Mouse (Mus musculus): ENCODE measurements around the gene Gm49366. TPM values are rescaled to one million over a fixed set of nuclear protein-coding genes. Genes with fewer than 3 reads are reported as not detected.
"Not testable (repeated sequence)": the region's sequence is repeated elsewhere in the genome, so short reads cannot be mapped to it uniquely, and the experiment has no call there.

Gm49366 gene
- total RNA-seq, 2 experiments from 2014 or later = not detected

GRCm38 (mm10) chr12:84071696-84072095 is 33.0 kb downstream of the Gm49366 start:
- no peak for ATAC-seq (ENCODE audit: poor library complexity, severe bottlenecking)

- ATAC-seq (ENCODE audit: poor library complexity, severe bottlenecking) = no peak
Observed at GRCm38 (mm10) chr12:84077371-84077990, 38.7 kb downstream of the Gm49366 start.

GRCm38 (mm10) chr12:84083842-84084241 is 45.1 kb downstream of the Gm49366 start:
- no peak for ATAC-seq (ENCODE audit: poor library complexity, severe bottlenecking)

GRCm38 (mm10) chr12:84084581-84084980 is 45.8 kb downstream of the Gm49366 start:
- no peak for ATAC-seq (ENCODE audit: poor library complexity, severe bottlenecking)

GRCm38 (mm10) chr12:84094666-84095065 is 55.9 kb downstream of the Gm49366 start:
- not testable (repeated sequence) for ATAC-seq (ENCODE audit: poor library complexity, severe bottlenecking)

- ATAC-seq (ENCODE audit: poor library complexity, severe bottlenecking) = no peak
Observed at GRCm38 (mm10) chr12:84099605-84100004, 60.9 kb downstream of the Gm49366 start.

- ATAC-seq (ENCODE audit: poor library complexity, severe bottlenecking) = no peak
Observed at GRCm38 (mm10) chr12:84100071-84100470, 61.3 kb downstream of the Gm49366 start.

- ATAC-seq (ENCODE audit: poor library complexity, severe bottlenecking) = peak; percentile 72
Observed at GRCm38 (mm10) chr12:84100604-84101492, 62.1 kb downstream of the Gm49366 start, which contains the start of gene Acot6. Gene Acot6, plus strand, starts transcription at chr12:84100654.

GRCm38 (mm10) chr12:84101493-84101845 is 62.7 kb downstream of the Gm49366 start:
- no peak for ATAC-seq (ENCODE audit: poor library complexity, severe bottlenecking)

GRCm38 (mm10) chr12:84107012-84107411 is 68.3 kb downstream of the Gm49366 start:
- no peak for ATAC-seq (ENCODE audit: poor library complexity, severe bottlenecking)

- no peak; the same call in 1 of the 2 replicates for ATAC-seq (ENCODE audit: poor library complexity, severe bottlenecking)
Observed at GRCm38 (mm10) chr12:84107692-84108091, 69.0 kb downstream of the Gm49366 start.

Other genes with a start within 250 kb of the Gm49366 start
- 28.4 and 35.7 TPM in 2 replicates for gene Numb, start 117.0 kb upstream of the Gm49366 start, total RNA-seq (2015)
- gene Numb, start 117.0 kb upstream of the Gm49366 start, total RNA-seq (2017) = 34.4 and 36.0 TPM in 2 replicates
- gene Riox1, start 88.3 kb upstream of the Gm49366 start, total RNA-seq (2015) = 10.1 and 11.2 TPM in 2 replicates
- 10.1 and 13.4 TPM in 2 replicates for gene Riox1, start 88.3 kb upstream of the Gm49366 start, total RNA-seq (2017)
- gene Heatr4, start 54.1 kb upstream of the Gm49366 start, total RNA-seq (2015) = not detected in 2 replicates
- gene Heatr4, start 54.1 kb upstream of the Gm49366 start, total RNA-seq (2017) = not detected in 2 replicates
- gene Acot2, start 51.1 kb upstream of the Gm49366 start, total RNA-seq (2015) = 4.2 and 8.0 TPM in 2 replicates
- gene Acot2, start 51.1 kb upstream of the Gm49366 start, total RNA-seq (2017) = 1.4 and 5.4 TPM in 2 replicates
- 2.5 and 6.0 TPM in 2 replicates for gene Acot1, start 29.4 kb upstream of the Gm49366 start, total RNA-seq (2015)
- 10.6 and 11.8 TPM in 2 replicates for gene Acot1, start 29.4 kb upstream of the Gm49366 start, total RNA-seq (2017)
- 0.02 TPM in 1 of 2 replicates, not detected in the other for gene Acot4, start 556 bp upstream of the Gm49366 start, total RNA-seq (2015)
- gene Acot4, start 556 bp upstream of the Gm49366 start, total RNA-seq (2017) = not detected in 2 replicates
- not detected in 2 replicates for gene Acot3, start 13.2 kb downstream of the Gm49366 start, total RNA-seq (2015)
- not detected in 2 replicates for gene Acot3, start 13.2 kb downstream of the Gm49366 start, total RNA-seq (2017)
- not detected in 2 replicates for gene Acot5, start 30.4 kb downstream of the Gm49366 start, total RNA-seq (2015)
- not detected in 2 replicates for gene Acot5, start 30.4 kb downstream of the Gm49366 start, total RNA-seq (2017)
- gene Acot6, start 61.7 kb downstream of the Gm49366 start, total RNA-seq (2015) = 0.27 and 0.67 TPM in 2 replicates
- gene Acot6, start 61.7 kb downstream of the Gm49366 start, total RNA-seq (2017) = 0.22 TPM in 1 of 2 replicates, not detected in the other
- gene Dnal1, start 75.4 kb downstream of the Gm49366 start, total RNA-seq (2015) = 0.33 and 0.62 TPM in 2 replicates
- not detected in 2 replicates for gene Dnal1, start 75.4 kb downstream of the Gm49366 start, total RNA-seq (2017)
- gene Pnma1, start 109.6 kb downstream of the Gm49366 start, total RNA-seq (2015) = 0.32 and 0.65 TPM in 2 replicates
- gene Pnma1, start 109.6 kb downstream of the Gm49366 start, total RNA-seq (2017) = 0.16 and 0.73 TPM in 2 replicates
- 24.6 and 27.0 TPM in 2 replicates for gene Elmsan1, start 179.9 kb downstream of the Gm49366 start, total RNA-seq (2015)
- 17.0 and 25.0 TPM in 2 replicates for gene Elmsan1, start 179.9 kb downstream of the Gm49366 start, total RNA-seq (2017)
- 14.3 and 18.9 TPM in 2 replicates for gene Ptgr2, start 246.3 kb downstream of the Gm49366 start, total RNA-seq (2015)
- 52.4 and 52.9 TPM in 2 replicates for gene Ptgr2, start 246.3 kb downstream of the Gm49366 start, total RNA-seq (2017)